Mouse (Mus musculus) brain, embryonic 18.5 days (tissue): ENCODE data around the gene Zfp286.
A peak's percentile ranks its signal among the peaks of the same experiment; 100 is the strongest.

ENCODE experiments used
- DNase-seq: peaks from one replicate; pipeline ENCODE4 v3.0.0-alpha.2; 2012; ENCODE audit warnings: low read depth, low spot score

Gene Zfp286

GRCm38 (mm10) chr11:62788935-62789616 is at the start of gene Zfp286:
Zfp286 (minus strand) TSS chr11:62789462.
- DNase-seq = peak; percentile 92

DNA sequence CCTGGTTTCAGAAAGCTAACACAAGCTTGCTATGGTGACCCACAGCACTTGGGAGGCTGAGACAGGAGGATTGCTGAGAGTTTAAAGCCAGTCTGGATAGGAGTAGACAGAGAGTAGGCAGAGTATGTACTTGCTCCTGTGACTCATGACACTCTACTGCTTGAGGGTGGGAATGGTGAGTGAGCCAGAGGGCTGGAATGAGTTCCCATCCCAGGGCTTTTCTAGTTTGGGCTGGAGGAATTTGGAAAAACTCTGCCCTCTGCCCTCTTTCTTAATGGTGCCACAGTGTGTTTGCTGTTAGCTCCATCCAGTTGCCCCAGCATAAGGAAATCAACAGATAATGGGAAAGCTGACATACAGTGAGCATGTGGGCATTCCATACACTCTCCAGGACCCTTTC is 42.6 kb upstream of the Zfp286 start:
- no peak for DNase-seq

- no peak for DNase-seq
Measured at GRCm38 (mm10) chr11:62830387-62830786, 41.1 kb upstream of the Zfp286 start.

DNA sequence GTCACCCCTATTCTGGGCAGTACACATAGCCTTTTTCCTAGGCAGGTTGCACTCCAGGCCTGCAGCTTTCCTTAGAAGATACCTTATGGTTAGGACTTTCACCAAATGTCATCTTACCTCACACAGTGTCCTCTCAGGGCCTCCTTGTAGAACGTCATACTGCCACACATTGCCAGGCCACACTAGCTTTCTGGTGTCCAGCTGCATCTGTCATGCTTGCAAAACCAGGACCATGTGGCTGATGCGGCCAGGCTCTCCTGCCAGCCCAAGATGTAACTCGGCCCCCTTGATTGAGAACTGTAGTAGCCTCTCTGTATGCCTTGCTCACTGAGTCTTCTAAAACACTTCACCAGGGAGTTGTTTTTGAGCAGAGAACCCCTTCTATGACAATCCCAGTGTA is 38.6 kb upstream of the Zfp286 start:
- no peak for DNase-seq

GRCm38 (mm10) chr11:62827135-62827534 is 37.9 kb upstream of the Zfp286 start:
- no peak for DNase-seq

DNA sequence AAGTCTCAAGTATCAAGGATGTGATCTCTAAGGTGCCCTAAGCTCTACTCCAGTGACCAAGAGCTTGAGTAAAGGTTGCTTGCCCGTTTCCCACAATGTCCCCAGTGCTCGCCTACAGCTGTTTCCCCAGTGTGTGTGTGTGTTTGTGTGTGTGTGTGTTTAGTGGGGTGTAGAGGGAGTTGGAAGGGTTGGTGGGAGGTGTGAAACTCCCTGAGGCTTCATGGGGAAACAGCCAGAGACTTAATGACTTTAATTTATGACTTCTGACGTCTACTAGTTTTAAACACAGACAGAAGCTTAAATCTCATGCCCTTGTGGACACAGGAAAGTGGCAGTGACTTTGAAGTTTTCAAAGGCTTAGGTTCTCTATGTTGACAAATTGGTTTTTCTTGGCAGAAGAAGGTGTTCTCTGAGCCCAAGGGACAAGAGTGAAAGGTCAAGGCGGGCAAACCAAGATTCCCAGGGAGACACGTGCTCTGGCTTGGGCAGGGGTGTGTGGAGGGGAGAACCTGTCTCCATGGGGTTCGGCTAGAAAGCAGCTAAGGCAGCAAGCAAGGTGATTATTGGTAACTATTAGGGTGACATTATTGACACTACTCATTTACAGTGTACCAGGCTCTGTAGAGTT is 37.0 kb upstream of the Zfp286 start:
- DNase-seq = no peak

DNA sequence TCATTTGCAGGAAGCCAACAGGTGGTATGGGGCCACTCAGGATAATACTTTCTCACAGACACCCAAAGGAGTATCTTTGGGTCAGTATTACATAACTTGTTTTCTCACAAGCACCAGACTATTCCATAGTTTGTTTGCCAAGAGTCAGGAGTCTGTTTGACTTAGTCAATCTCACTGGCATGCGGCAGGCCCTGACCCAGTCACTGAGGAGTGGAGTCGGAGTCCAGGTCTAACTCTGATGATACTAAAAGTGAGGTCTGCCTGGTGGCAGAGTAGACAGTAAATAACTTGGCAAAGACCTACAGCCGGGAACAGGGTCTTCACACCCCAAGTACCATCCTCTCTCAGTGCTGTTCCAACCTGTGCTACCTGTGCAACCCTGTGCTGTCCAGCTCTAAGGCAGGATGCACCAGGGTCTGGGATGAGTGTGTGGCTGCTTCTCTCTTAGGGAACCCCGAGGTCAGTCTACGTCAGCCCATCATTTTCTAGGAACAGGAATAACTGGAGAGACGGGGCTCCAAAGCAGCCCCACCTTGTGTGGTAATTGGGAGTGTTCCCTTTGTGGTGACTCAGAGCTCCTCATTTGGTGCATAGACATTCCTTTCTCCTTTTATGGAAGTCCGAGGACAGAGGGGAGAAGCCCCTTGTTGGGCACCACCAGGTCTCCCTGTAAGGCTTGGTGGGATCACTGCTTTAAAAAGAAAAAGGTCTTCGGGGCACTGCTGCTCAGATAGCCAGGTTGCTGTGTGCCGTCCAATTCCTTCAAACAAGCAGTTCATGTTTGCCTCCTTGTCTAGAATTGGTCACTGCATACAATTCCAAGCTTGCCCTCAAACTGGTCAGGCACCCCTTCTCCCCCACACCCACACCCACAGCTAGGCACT is 36.2 kb upstream of the Zfp286 start:
- no peak for DNase-seq

GRCm38 (mm10) chr11:62824211-62824610 is 34.9 kb upstream of the Zfp286 start:
- no peak for DNase-seq

GRCm38 (mm10) chr11:62821893-62822292 is 32.6 kb upstream of the Zfp286 start:
- no peak for DNase-seq

- DNase-seq = no peak
Measured at GRCm38 (mm10) chr11:62820661-62821437, 31.6 kb upstream of the Zfp286 start.

GRCm38 (mm10) chr11:62820059-62820541 is 30.8 kb upstream of the Zfp286 start, which contains the start of gene Trim16:
Trim16 (plus strand) TSS chr11:62820231.
- DNase-seq = peak; percentile 10

DNA sequence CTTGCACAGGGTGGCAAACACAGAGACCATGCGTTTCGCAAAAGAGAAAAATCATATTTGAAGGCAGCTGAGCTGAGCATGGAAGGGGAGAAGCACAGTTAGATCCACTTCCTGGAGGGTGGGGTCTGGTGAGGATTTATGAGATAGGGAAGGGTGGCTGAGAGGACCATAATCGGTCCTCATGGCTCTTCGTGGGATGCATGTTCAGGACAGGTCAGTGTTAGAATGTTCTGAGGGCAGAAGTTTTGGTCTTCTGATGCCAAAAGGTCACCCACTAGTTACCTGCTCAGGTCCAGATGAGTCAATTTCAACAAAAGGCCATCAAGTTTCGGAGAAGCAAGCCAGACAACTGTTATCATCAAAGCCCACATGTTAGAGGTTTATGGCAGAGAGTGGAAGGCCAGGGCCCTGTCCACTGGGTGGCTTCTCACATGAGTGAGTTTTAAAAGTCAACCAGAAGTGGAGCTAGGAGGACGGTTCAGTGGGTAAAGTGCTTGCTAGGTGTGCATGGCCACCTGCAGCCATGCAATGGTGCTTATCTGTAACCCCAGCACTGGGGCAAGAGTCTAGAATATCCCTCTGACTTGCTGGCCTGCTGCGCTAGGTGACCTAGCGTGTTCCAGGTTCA is 29.9 kb upstream of the Zfp286 start:
- DNase-seq = no peak

- no peak for DNase-seq
Measured at GRCm38 (mm10) chr11:62816591-62816990, 27.3 kb upstream of the Zfp286 start.

DNA sequence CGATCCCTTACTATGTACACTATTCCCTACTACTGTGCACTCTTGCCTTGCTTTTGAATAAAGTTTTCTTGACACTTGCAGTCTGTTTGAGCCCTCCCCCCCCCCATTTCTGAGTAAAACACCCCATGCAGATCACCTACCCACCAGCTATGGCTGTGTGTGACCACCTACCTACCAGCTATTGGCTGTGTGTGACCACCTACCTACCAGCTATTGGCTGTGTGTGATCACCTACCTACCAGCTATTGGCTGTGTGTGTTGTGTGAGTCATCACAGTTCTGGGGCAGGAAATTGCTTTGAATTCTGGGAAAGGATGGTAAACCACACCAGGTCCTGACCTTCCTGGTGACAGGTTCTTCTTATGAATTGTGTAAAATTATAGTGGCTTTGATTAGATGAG is 26.2 kb upstream of the Zfp286 start:
- no peak for DNase-seq

GRCm38 (mm10) chr11:62814625-62815024 is 25.4 kb upstream of the Zfp286 start:
- DNase-seq = no peak

- DNase-seq = no peak
Measured at GRCm38 (mm10) chr11:62813970-62814624, 24.8 kb upstream of the Zfp286 start.

GRCm38 (mm10) chr11:62813497-62813896 is 24.2 kb upstream of the Zfp286 start:
- no peak for DNase-seq

DNA sequence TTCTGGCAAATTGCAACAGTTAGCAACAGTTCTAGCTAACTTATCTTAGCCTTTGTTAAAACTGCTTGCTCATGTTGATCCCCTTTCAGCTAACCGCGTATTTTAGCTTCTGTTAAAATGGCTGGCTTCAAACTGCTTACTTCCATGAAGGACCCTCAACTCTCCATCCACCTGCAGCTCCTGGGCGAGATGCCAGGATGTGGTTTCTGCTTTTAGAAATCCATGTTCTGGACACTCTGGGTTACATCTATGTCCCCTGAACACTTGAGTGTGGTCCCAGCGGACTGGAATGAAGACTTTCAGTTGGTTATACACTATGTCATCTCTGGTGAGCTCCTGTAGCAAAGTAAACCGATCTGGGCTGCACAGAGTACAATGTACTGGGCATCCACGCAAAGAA is 23.0 kb upstream of the Zfp286 start:
- DNase-seq = no peak

GRCm38 (mm10) chr11:62809201-62809600 is 19.9 kb upstream of the Zfp286 start:
- DNase-seq = no peak

DNA sequence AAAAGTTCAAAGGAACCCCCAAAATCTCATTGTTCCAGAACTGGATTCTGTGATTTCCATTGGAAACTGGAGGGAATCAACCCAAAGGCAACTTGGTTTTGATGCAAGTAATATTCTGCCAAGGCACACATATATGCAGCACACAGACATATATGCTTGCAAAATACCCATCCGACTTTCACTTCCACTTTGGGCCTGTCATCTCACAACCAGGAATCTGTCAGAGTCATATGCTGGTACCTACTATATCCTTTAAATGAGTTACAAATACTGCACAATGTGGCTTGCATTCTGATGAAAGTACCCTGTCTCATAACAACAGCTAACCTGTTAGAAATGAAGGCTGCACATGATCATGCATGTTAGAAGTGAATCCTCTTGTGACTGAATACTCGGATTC is 18.7 kb upstream of the Zfp286 start:
- no peak for DNase-seq
